Mouse (Mus musculus): ENCODE data around the gene Sav1. TPM values are rescaled to one million over a fixed set of nuclear protein-coding genes. Genes with fewer than 3 reads are reported as not detected.

Sav1 gene
- polyA plus RNA-seq, 1 experiment from 2014 or later: 1.8 TPM

DNA sequence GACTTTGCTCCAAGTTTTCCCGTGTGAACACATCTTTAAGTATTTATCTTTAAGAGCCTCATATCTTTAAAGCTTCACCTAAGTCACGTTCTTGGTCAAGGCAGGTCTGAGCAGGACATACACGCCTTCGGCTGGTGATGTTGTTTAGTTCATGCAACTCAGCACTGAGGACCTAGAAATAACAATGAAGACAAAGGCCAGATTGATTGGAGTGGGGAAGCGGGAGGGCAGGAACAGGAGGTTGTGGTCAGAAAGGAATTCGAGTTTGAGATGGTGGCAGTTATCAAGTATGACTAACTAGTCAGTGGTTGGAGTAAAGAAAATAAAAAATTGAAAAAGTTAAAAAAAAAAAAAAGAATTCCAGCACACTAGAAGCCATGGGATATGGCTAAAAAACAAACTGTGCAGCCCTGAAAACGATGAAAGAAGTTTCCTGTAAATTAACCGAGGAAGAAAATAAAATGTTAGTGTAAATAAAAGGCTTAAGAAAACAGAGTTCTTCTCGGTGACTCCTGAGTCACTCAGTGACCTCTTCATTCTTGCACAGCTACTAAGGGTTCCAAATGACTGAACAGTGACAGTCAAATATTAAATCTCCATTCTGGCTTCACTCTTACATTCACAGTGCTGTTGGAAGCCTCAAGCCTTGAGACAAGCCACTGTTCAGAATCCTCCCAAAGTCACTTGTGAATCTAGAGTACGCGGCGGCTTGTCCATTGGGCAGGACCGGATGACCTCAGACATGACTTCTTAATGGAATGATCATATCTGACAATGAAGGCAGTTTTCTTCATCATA is 11.6 kb upstream of the Sav1 start:
- ATAC-seq (replicated peaks; ENCODE audit: extremely low read depth, insufficient read depth, low FRiP score): no peak
- Histone ChIP-seq H3K4me2 (ENCODE audit: low read depth, low read length) (no peak overlapping the region), H3K27me3 (ENCODE audit: control insufficient read depth, insufficient read depth, low read length) (no peaks in the 10 kb centered on the region), H3K4me1 (ENCODE audit: control insufficient read depth, insufficient read depth, low read length) (no peaks in the 10 kb centered on the region), H3K36me3 (ENCODE audit: control insufficient read depth, insufficient read depth) (no peaks in the 10 kb centered on the region), H3K9ac (ENCODE audit: low read length) (no peak overlapping the region), H3K27ac (ENCODE audit: low read length) (no peak overlapping the region), H3K4me3 (ENCODE audit: low read length) (no peak overlapping the region), H3K9me3 (replicated peaks; ENCODE audit: control insufficient read depth, low read length) (peaks cover 3% of the 10 kb centered on the region; the same call in 1 of the 2 replicates)
- WGBS: 67% methylated on average over 13 of the region's 13 CpGs

DNA sequence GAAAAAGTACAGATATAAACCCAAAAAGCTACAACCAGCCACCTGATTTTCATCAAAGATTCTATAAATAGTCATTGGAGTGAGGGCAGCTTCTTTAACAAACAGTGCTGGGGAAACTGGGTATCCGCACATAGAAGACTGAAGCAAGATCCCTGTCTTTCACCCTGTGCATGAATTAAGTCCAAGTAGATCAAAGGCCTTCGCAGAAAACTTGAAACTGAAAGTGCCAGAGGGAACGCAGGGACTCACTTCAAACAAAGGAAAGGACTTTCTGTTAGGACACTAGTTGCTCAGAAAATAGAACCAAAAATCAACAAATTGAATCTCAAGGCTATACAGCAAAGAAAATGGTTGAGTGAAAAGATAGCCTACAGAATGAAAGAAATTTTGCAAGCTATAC is 8.6 kb upstream of the Sav1 start:
- Histone ChIP-seq H3K4me2 (ENCODE audit: low read depth, low read length) (no peak overlapping the region), H3K9me3 (replicated peaks; ENCODE audit: control insufficient read depth, low read length) (peaks cover 3% of the 10 kb centered on the region; the same call in 1 of the 2 replicates), H3K27ac (ENCODE audit: low read length) (no peak overlapping the region), H3K9ac (ENCODE audit: low read length) (no peak overlapping the region), H3K4me3 (ENCODE audit: low read length) (no peak overlapping the region), H3K27me3 (ENCODE audit: control insufficient read depth, insufficient read depth, low read length) (no peaks in the 10 kb centered on the region), H3K4me1 (ENCODE audit: control insufficient read depth, insufficient read depth, low read length) (no peaks in the 10 kb centered on the region), H3K36me3 (ENCODE audit: control insufficient read depth, insufficient read depth) (no peaks in the 10 kb centered on the region)
- WGBS: 78% methylated on average over 3 of the region's 3 CpGs
- no peak for ATAC-seq (replicated peaks; ENCODE audit: extremely low read depth, insufficient read depth, low FRiP score)

DNA sequence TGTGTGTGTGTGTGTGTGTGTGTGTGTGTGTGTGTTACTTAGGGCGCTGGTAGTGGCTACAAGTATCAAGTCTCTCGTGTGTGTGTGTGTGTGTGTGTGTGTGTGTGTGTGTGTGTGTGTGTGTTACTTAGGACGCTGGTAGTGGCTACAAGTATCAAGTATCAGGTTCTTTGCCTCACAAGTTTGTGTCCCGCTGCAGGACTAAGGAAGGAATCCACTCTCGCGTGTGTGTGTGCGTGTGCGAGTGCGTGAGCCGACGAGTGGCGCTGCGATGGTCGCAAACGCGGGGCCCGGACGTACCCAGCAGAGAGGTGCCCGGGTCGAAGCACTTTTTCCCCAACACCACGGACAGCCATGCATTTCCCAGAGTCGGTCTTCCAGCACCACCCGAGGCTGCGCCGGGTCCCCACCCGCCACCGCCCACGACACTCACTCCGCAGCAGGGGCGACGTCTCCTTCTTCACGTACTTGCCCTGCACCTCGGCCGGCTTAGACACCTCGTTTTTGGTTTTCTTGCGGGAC is 500 bp downstream of the Sav1 start:
- no peaks in the 10 kb centered on the region for H3K9me3 ChIP-seq (replicated peaks; ENCODE audit: control insufficient read depth, low read length)
- H3K27ac ChIP-seq (ENCODE audit: low read length): peak overlapping the region; percentile 97
- peaks cover 12% of the 10 kb centered on the region for H3K4me1 ChIP-seq (ENCODE audit: control insufficient read depth, insufficient read depth, low read length)
- peaks cover 19% of the 10 kb centered on the region for H3K36me3 ChIP-seq (ENCODE audit: control insufficient read depth, insufficient read depth)
- 1% methylated on average over 36 of the region's 36 CpGs for WGBS
- peak overlapping the region; percentile 100 for H3K9ac ChIP-seq (ENCODE audit: low read length)
- H3K27me3 ChIP-seq (ENCODE audit: control insufficient read depth, insufficient read depth, low read length): no peaks in the 10 kb centered on the region
- peak overlapping the region; percentile 80 for H3K4me2 ChIP-seq (ENCODE audit: low read depth, low read length)
- peak overlapping the region; percentile 97 for H3K4me3 ChIP-seq (ENCODE audit: low read length)
- peak; percentile 51 for ATAC-seq (replicated peaks; ENCODE audit: extremely low read depth, insufficient read depth, low FRiP score)

DNA sequence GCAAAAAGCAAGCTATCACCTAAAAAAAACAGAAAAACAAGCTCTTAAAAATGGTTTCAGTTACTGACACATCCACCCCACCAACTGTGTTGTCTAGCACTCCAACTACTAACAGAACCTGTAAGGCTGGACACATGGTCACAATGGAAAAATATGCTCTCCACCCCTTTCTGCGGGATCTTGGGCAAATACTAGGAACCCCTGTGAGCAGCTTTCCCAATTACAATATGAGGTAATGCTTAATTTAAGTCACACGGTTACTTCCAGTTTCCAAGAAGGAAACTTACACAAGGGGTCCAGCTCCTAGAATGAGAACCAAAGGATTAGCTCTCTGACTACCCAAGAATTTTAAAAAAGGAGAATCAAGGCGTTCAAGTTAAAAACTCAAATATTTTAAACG is 1.3 kb downstream of the Sav1 start:
- Histone ChIP-seq H3K4me3 (ENCODE audit: low read length) (peak overlapping the region; percentile 97), H3K4me1 (ENCODE audit: control insufficient read depth, insufficient read depth, low read length) (peaks cover 12% of the 10 kb centered on the region), H3K27ac (ENCODE audit: low read length) (peak overlapping the region; percentile 0; the same call in 1 of the 2 replicates), H3K27me3 (ENCODE audit: control insufficient read depth, insufficient read depth, low read length) (no peaks in the 10 kb centered on the region), H3K36me3 (ENCODE audit: control insufficient read depth, insufficient read depth) (peaks cover 20% of the 10 kb centered on the region), H3K9me3 (replicated peaks; ENCODE audit: control insufficient read depth, low read length) (no peaks in the 10 kb centered on the region), H3K4me2 (ENCODE audit: low read depth, low read length) (peak overlapping the region; percentile 80), H3K9ac (ENCODE audit: low read length) (peak overlapping the region; percentile 100)
- ATAC-seq (replicated peaks; ENCODE audit: extremely low read depth, insufficient read depth, low FRiP score): no peak
- 41% methylated on average over 4 of the region's 4 CpGs for WGBS

DNA sequence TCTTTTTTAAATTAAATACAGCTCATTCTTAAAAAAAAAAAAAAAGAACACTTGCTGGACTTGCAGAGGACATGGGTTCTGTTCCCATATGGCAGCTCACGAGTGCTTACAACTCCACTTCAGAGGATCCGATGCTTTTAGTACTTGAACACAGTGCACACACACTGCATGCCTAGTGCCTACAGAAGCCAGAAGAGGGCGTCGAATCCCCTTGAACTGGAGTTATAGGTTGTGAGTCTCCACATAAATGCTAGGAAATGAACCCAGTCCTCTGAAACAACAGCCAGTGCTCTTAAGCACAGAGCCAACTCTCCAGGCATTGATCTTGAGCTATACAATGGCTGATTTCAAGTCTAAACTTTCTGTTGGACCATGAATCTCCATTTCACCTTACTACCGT is 3.9 kb downstream of the Sav1 start:
- peaks cover 26% of the 10 kb centered on the region for H3K36me3 ChIP-seq (ENCODE audit: control insufficient read depth, insufficient read depth)
- 76% methylated on average over 5 of the region's 5 CpGs for WGBS

DNA sequence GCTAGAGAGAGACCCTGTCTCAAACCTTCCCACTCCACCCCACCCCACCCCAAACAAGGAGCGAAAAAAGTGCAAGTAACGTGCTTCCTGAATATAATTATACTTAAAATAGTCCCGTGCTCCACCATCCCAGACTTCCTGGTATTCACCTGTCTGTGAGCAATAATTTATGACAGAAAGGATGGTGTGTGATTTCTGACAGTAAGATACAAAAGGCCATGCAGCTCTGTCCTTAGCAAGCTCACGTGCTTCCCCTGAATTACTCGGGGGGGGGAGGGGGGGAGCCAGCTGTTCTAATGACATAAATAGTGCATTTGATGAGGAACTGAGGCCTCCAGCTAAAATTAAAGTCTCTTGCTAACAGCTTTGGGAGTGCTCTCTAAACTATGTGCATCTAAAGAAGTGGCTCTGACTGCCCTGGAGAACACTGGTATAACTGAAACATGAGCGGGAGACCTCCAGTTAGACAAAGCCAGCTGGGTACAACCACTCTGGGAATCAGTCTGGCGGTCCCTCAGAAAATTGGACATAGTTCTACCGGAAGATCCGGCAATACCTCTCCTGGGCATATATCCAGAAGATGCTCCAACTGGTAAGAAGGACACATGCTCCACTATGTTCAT is 9.3 kb downstream of the Sav1 start:
- H3K36me3 ChIP-seq (ENCODE audit: control insufficient read depth, insufficient read depth): peaks cover 12% of the 10 kb centered on the region; the same call in 1 of the 2 replicates
- WGBS: 60% methylated on average over 9 of the region's 9 CpGs

More for the DNA sequence above, 3.9 kb downstream of the Sav1 start:
- Histone ChIP-seq H3K4me3 (ENCODE audit: low read length) (no peak overlapping the region), H3K4me1 (ENCODE audit: control insufficient read depth, insufficient read depth, low read length) (peaks cover 12% of the 10 kb centered on the region), H3K27me3 (ENCODE audit: control insufficient read depth, insufficient read depth, low read length) (no peaks in the 10 kb centered on the region), H3K9me3 (replicated peaks; ENCODE audit: control insufficient read depth, low read length) (no peaks in the 10 kb centered on the region), H3K9ac (ENCODE audit: low read length) (no peak overlapping the region), H3K27ac (ENCODE audit: low read length) (no peak overlapping the region), H3K4me2 (ENCODE audit: low read depth, low read length) (no peak overlapping the region)
- no peak for ATAC-seq (replicated peaks; ENCODE audit: extremely low read depth, insufficient read depth, low FRiP score)

DNA sequence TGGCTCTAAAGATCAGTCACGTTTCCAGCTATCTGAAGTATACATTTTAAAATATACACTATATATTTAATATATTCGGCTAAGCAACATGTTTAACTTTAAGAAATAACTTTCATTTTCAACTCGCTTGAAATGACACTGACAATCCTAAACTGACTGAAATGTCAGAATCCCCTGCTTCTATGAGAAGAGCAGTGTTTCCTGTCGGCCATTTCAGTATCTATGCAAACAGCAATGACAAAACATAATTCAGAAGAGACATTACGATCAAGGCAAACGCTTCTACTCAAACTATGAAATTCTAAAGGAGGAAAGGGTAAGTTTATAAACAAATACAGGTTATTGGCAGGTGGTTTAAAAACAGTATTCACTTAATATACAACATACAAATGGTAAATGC is 10.1 kb downstream of the Sav1 start:
- no peak for ATAC-seq (replicated peaks; ENCODE audit: extremely low read depth, insufficient read depth, low FRiP score)
- H3K4me1 ChIP-seq (ENCODE audit: control insufficient read depth, insufficient read depth, low read length): peaks cover 10% of the 10 kb centered on the region
- H3K4me3 ChIP-seq (ENCODE audit: low read length): no peak overlapping the region
- no peak overlapping the region for H3K27ac ChIP-seq (ENCODE audit: low read length)
- 82% methylated on average over 6 of the region's 6 CpGs for WGBS
- H3K4me2 ChIP-seq (ENCODE audit: low read depth, low read length): no peak overlapping the region
- no peaks in the 10 kb centered on the region for H3K27me3 ChIP-seq (ENCODE audit: control insufficient read depth, insufficient read depth, low read length)
- peaks cover 10% of the 10 kb centered on the region; the same call in 1 of the 2 replicates for H3K36me3 ChIP-seq (ENCODE audit: control insufficient read depth, insufficient read depth)
- H3K9ac ChIP-seq (ENCODE audit: low read length): no peak overlapping the region
- H3K9me3 ChIP-seq (replicated peaks; ENCODE audit: control insufficient read depth, low read length): no peaks in the 10 kb centered on the region

More for the DNA sequence above, 9.3 kb downstream of the Sav1 start:
- H3K4me1 ChIP-seq (ENCODE audit: control insufficient read depth, insufficient read depth, low read length): peaks cover 10% of the 10 kb centered on the region
- ATAC-seq (replicated peaks; ENCODE audit: extremely low read depth, insufficient read depth, low FRiP score): no peak
- H3K27me3 ChIP-seq (ENCODE audit: control insufficient read depth, insufficient read depth, low read length): no peaks in the 10 kb centered on the region
- peak overlapping the region; percentile 35; the same call in 1 of the 2 replicates for H3K27ac ChIP-seq (ENCODE audit: low read length)
- no peaks in the 10 kb centered on the region for H3K9me3 ChIP-seq (replicated peaks; ENCODE audit: control insufficient read depth, low read length)
- no peak overlapping the region for H3K9ac ChIP-seq (ENCODE audit: low read length)
- H3K4me2 ChIP-seq (ENCODE audit: low read depth, low read length): no peak overlapping the region
- no peak overlapping the region for H3K4me3 ChIP-seq (ENCODE audit: low read length)

DNA sequence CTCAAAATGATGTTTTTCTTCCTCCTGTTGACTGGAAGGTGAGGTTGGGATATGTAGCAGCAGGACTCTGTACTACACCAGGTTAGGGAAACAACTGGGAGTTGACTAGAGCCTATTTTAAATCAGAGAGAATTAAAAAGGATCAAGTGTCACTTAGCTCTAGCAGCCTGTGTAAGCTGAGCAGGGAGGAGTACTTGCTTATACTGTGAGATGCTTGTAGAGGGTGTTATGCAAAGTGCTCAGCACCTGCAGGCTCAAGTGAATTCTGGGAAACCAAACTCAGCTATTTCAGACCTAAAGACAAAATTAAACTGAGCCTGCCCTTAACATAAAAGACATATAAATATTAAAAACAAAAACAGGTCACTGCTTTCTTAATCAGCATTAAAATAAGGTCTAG is 13.1 kb downstream of the Sav1 start:
- no peak overlapping the region for H3K4me2 ChIP-seq (ENCODE audit: low read depth, low read length)
- peaks cover 10% of the 10 kb centered on the region for H3K4me1 ChIP-seq (ENCODE audit: control insufficient read depth, insufficient read depth, low read length)
- no peak overlapping the region for H3K4me3 ChIP-seq (ENCODE audit: low read length)
- H3K36me3 ChIP-seq (ENCODE audit: control insufficient read depth, insufficient read depth): peaks cover 7% of the 10 kb centered on the region
- ATAC-seq (replicated peaks; ENCODE audit: extremely low read depth, insufficient read depth, low FRiP score): no peak
- no peaks in the 10 kb centered on the region for H3K27me3 ChIP-seq (ENCODE audit: control insufficient read depth, insufficient read depth, low read length)
- H3K9ac ChIP-seq (ENCODE audit: low read length): no peak overlapping the region
- no peaks in the 10 kb centered on the region for H3K9me3 ChIP-seq (replicated peaks; ENCODE audit: control insufficient read depth, low read length)
- H3K27ac ChIP-seq (ENCODE audit: low read length): no peak overlapping the region

DNA sequence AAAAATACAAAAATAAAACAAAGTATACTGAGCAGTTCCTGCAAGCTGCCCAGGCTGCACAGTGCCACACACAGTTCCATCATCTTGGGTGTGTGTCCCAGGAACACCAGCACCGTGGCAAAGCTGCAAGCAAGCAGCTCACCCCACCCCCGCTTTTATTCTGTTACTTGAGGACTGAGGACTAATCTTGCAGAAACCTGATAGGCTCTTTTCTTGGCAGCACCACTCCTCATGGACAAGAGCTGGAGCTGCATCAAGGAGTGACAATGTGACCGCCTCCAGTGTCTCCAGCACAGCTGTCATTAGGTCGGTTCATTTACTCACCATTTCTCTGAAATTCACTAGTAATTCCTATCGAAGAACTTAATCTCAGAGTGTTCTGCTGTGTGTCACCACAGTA is 18.6 kb downstream of the Sav1 start:
- Histone ChIP-seq H3K4me3 (ENCODE audit: low read length) (no peak overlapping the region), H3K27me3 (ENCODE audit: control insufficient read depth, insufficient read depth, low read length) (no peaks in the 10 kb centered on the region), H3K4me2 (ENCODE audit: low read depth, low read length) (no peak overlapping the region), H3K9ac (ENCODE audit: low read length) (no peak overlapping the region), H3K27ac (ENCODE audit: low read length) (no peak overlapping the region; the same call in 1 of the 2 replicates), H3K4me1 (ENCODE audit: control insufficient read depth, insufficient read depth, low read length) (peaks cover 12% of the 10 kb centered on the region), H3K36me3 (ENCODE audit: control insufficient read depth, insufficient read depth) (peaks cover 16% of the 10 kb centered on the region), H3K9me3 (replicated peaks; ENCODE audit: control insufficient read depth, low read length) (no peaks in the 10 kb centered on the region)
- 0 out of 2 replicates have a peak, but pooled peaks have one; percentile 46 for ATAC-seq (replicated peaks; ENCODE audit: extremely low read depth, insufficient read depth, low FRiP score)
- 62% methylated on average over 5 of the region's 5 CpGs for WGBS
